Mouse (Mus musculus): ENCODE measurements at regions not wholly inside any gene's neighbourhood (a gene's known extent, or its start where the extent isn't known, plus 50 kb on each side); places are given as distances from the start of the nearest gene placed in this dataset.

- no peak for DNase-seq (ENCODE audit: low spot score)
- no peaks in the 10 kb centered on the region for H3K4me1 ChIP-seq
- no peaks in the 10 kb centered on the region for H3K27me3 ChIP-seq (ENCODE audit: low read depth, poor library complexity, severe bottlenecking)
- no peak overlapping the region for H3K27ac ChIP-seq (replicated peaks)
- H3K9me3 ChIP-seq (replicated peaks) = no peaks in the 10 kb centered on the region
- no peaks in the 10 kb centered on the region for H3K36me3 ChIP-seq
- WGBS = 95% methylated on average over 1 of the region's 1 CpGs
- H3K4me3 ChIP-seq = no peak overlapping the region
Observed at GRCm38 (mm10) chr14:113112320-113112719, 202.1 kb upstream of the Tpm3-rs7 start.

DNA sequence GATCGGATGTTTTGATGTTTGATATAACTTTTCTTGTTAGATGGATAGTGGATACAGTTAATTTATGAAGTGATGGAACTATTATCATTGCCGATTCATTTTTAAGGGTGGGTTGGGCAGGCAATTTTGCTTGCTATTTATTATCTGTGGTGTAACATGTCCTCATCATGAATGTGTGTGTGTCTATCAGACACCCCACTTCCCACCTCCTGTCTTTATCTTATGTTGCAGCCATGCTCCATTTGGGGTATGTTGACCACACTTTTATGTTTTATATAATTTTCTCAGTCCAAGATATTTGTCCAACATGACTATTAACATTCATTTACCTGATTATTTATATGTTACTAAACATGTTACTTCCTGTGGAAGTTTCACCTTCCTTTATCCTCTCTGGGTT lies 175.6 kb upstream of the Tpm3-rs7 start:
- WGBS = 95% methylated on average over 2 of the region's 2 CpGs
- DNase-seq (ENCODE audit: low spot score) = no peak
- Histone ChIP-seq H3K4me3 (no peak overlapping the region), H3K36me3 (no peaks in the 10 kb centered on the region), H3K9me3 (replicated peaks) (no peaks in the 10 kb centered on the region), H3K27ac (replicated peaks) (no peak overlapping the region), H3K4me1 (no peaks in the 10 kb centered on the region), H3K27me3 (ENCODE audit: low read depth, poor library complexity, severe bottlenecking) (no peaks in the 10 kb centered on the region)

DNA sequence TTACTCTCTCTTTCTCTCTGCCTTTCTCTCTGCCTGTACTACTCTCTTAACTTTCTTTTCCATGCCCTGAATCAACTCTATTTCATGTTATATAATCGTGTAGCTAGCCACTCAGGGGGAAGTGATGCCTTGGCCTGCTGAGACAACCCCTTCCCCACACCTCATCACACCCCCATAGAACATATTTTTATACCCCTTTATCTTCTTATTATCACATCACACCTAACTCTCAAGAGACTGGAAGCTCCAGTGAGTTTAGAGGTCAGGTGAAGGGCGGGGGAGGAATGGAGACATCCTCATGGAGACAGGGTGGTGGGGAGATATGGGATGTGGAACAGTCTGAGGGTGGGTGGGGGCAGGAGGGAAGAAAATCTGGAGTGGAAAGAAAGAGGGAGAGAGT lies 145.8 kb upstream of the Tpm3-rs7 start:
- WGBS = 86% methylated on average over 2 of the region's 2 CpGs
- no peaks in the 10 kb centered on the region for H3K27me3 ChIP-seq (ENCODE audit: low read depth, poor library complexity, severe bottlenecking)
- no peaks in the 10 kb centered on the region for H3K36me3 ChIP-seq
- peaks cover 6% of the 10 kb centered on the region for H3K4me1 ChIP-seq
- no peak overlapping the region for H3K27ac ChIP-seq (replicated peaks)
- DNase-seq (ENCODE audit: low spot score) = no peak
- no peaks in the 10 kb centered on the region for H3K9me3 ChIP-seq (replicated peaks)
- H3K4me3 ChIP-seq = no peak overlapping the region

GRCm38 (mm10) chr14:113182345-113182997 lies 131.9 kb upstream of the Tpm3-rs7 start:
- Histone ChIP-seq H3K27me3 (ENCODE audit: low read depth, poor library complexity, severe bottlenecking) (no peaks in the 10 kb centered on the region; the same call in 1 of the 2 replicates), H3K27ac (replicated peaks) (no peak overlapping the region), H3K36me3 (no peaks in the 10 kb centered on the region), H3K9me3 (replicated peaks) (no peaks in the 10 kb centered on the region), H3K4me3 (peak overlapping the region; percentile 7; the same call in 1 of the 2 replicates), H3K4me1 (peaks cover 11% of the 10 kb centered on the region)
- DNase-seq (ENCODE audit: low spot score) = peak; percentile 23
- WGBS = 21% methylated on average over 16 of the region's 16 CpGs

DNA sequence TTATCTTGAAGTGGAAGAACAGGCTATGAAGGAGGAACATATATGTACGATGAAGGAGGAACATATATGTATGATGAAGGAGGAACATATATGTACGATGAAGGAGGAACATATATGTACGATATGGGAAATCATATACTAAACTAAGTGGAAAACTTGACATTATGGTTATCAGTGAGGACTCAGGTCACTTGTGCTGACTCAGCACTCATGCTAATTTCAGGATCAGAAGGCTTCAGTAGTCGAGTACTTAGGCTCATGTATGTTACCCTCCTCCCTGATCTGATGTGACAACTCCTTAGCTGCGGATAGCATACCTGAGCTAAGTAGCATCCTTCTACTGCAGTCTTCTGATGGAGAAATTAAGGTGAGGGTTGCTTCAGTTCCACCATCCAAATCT lies 102.4 kb upstream of the Tpm3-rs7 start:
- Histone ChIP-seq H3K4me3 (no peak overlapping the region), H3K9me3 (replicated peaks) (no peaks in the 10 kb centered on the region), H3K27me3 (ENCODE audit: low read depth, poor library complexity, severe bottlenecking) (no peaks in the 10 kb centered on the region), H3K4me1 (no peaks in the 10 kb centered on the region), H3K27ac (replicated peaks) (no peak overlapping the region), H3K36me3 (no peaks in the 10 kb centered on the region)
- 88% methylated on average over 5 of the region's 5 CpGs for WGBS
- no peak for DNase-seq (ENCODE audit: low spot score)
